7 mouse cellular contexts compared by ENCODE assay signal in the genomic region with DNA sequence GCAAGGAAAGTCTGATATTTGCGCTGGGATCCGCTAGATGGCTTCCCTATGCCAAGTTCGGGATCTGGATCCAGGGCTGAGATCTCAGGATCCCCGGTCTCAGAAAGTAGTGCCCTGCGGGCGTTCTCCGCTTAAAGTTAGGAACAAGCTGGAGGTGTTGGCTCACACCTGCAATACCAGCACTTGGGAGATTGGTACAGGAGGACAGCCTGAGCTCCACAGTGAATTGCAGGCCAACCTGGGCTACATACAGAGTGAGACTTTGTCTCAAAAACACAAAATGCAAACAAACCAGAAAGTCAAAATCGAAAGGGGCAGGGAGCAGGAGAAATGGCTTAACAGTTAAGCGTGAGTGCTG. TPM values are rescaled to one million over a fixed set of nuclear protein-coding genes. Genes with fewer than 3 reads are reported as not detected.
DNase-seq lines count a peak whose midpoint lies in the region; ATAC-seq and TF ChIP-seq lines count a peak whose summit lies in the region.

No protein-coding gene starts in this region.

- WGBS in lung, embryonic 14.5 days: 13% methylated on average over 9 of the region's 9 CpGs
- 17% methylated on average over 9 of the region's 9 CpGs for WGBS in forebrain, embryonic 12.5 days
- 19% methylated on average over 9 of the region's 9 CpGs for WGBS in limb, embryonic 11.5 days
- WGBS in olfactory bulb, adult 2 months: 16% methylated on average over 9 of the region's 9 CpGs

- H3K4me2 ChIP-seq in lung, embryonic 14.5 days: peak overlapping the region; percentile 93
- H3K4me2 ChIP-seq in forebrain, embryonic 12.5 days: peak overlapping the region; percentile 88
- H3K4me2 ChIP-seq in limb, embryonic 11.5 days (ENCODE audit: low read depth, severe bottlenecking): peak overlapping the region; percentile 93

- TF ChIP-seq CTCF in lung, embryonic 14.5 days (IDR thresholded peaks at IDR 0.05; ENCODE audit: low read depth): no peak
- TF ChIP-seq CTCF in olfactory bulb, adult 2 months (IDR thresholded peaks at IDR 0.05; ENCODE audit: insufficient read depth, low read depth, low read length): no peak

- no peaks in the 10 kb centered on the region for H3K4me1 ChIP-seq in lung, embryonic 14.5 days (ENCODE audit: insufficient read depth)
- peaks cover 12% of the 10 kb centered on the region for H3K4me1 ChIP-seq in forebrain, embryonic 12.5 days
- peaks cover 8% of the 10 kb centered on the region; the same call in 1 of the 2 replicates for H3K4me1 ChIP-seq in limb, embryonic 11.5 days (ENCODE audit: control insufficient read depth, insufficient read depth, low read length)
- peaks cover 11% of the 10 kb centered on the region for H3K4me1 ChIP-seq in olfactory bulb, adult 2 months (ENCODE audit: control insufficient read depth, insufficient read depth, low read length)

- peak overlapping the region; percentile 49 for H3K4me3 ChIP-seq in lung, embryonic 14.5 days (ENCODE audit: low read depth, low read length)
- peak overlapping the region; percentile 55 for H3K4me3 ChIP-seq in forebrain, embryonic 12.5 days (replicated peaks)
- H3K4me3 ChIP-seq in limb, embryonic 11.5 days (ENCODE audit: low read depth, low read length): peak overlapping the region; percentile 46
- peak overlapping the region; percentile 85 for H3K4me3 ChIP-seq in olfactory bulb, adult 2 months (ENCODE audit: insufficient read depth, low read depth, low read length)

- H3K27me3 ChIP-seq in lung, embryonic 14.5 days (ENCODE audit: insufficient read depth, low read length): peaks cover 39% of the 10 kb centered on the region
- peaks cover 86% of the 10 kb centered on the region for H3K27me3 ChIP-seq in forebrain, embryonic 12.5 days
- peaks cover 20% of the 10 kb centered on the region for H3K27me3 ChIP-seq in limb, embryonic 11.5 days (ENCODE audit: control insufficient read depth, insufficient read depth, low read length)

- H3K9me3 ChIP-seq in lung, embryonic 14.5 days (ENCODE audit: low read depth, low read length): no peaks in the 10 kb centered on the region
- H3K9me3 ChIP-seq in forebrain, embryonic 12.5 days: 0 out of 2 replicates have a peak, but pooled peaks cover 3% of the 10 kb centered on the region
- H3K9me3 ChIP-seq in limb, embryonic 11.5 days (ENCODE audit: control insufficient read depth, low read length): no peaks in the 10 kb centered on the region

- no peak for TF ChIP-seq POLR2A in olfactory bulb, adult 2 months (IDR thresholded peaks at IDR 0.05; ENCODE audit: insufficient read depth, low read depth, low read length)

- peak overlapping the region; percentile 48 for H3K9ac ChIP-seq in lung, embryonic 14.5 days
- H3K9ac ChIP-seq in forebrain, embryonic 12.5 days: peak overlapping the region; percentile 63
- no peak overlapping the region for H3K9ac ChIP-seq in limb, embryonic 11.5 days (ENCODE audit: low read length)

- intact Hi-C loops in left cerebral cortex, postnatal 14 days (cut with DNase I): no loop called here

- DNase-seq in lung, embryonic 14.5 days: no peak
- DNase-seq in lung, postnatal 4 days: no peak
- no peak for DNase-seq in limb, embryonic 11.5 days (ENCODE audit: low spot score)
- no peak for DNase-seq in right cerebral cortex, postnatal 36 days (ENCODE audit: low spot score in 2 of 2)
- no peak for DNase-seq in left cerebral cortex, postnatal 14 days (ENCODE audit: low spot score in 2 of 2)

- no peaks in the 10 kb centered on the region for H3K36me3 ChIP-seq in lung, embryonic 14.5 days (ENCODE audit: insufficient read depth)
- no peaks in the 10 kb centered on the region for H3K36me3 ChIP-seq in forebrain, embryonic 12.5 days (replicated peaks)
- no peaks in the 10 kb centered on the region for H3K36me3 ChIP-seq in limb, embryonic 11.5 days (ENCODE audit: control insufficient read depth, insufficient read depth, low read length)

- H3K27ac ChIP-seq in lung, embryonic 14.5 days (ENCODE audit: low read depth): no peak overlapping the region
- peak overlapping the region; percentile 75 for H3K27ac ChIP-seq in forebrain, embryonic 12.5 days
- no peak overlapping the region for H3K27ac ChIP-seq in limb, embryonic 11.5 days (replicated peaks; ENCODE audit: low read depth, low read length)
- H3K27ac ChIP-seq in olfactory bulb, adult 2 months (ENCODE audit: insufficient read depth, low read depth, low read length): peak overlapping the region; percentile 73

- ATAC-seq in lung, embryonic 14.5 days (ENCODE audit: insufficient read depth): no peak; the same call in 1 of the 2 replicates
- peak; percentile 63 for ATAC-seq in forebrain, embryonic 12.5 days (ENCODE audit: low FRiP score)
- ATAC-seq in limb, embryonic 11.5 days (ENCODE audit: insufficient number of reproducible peaks, low FRiP score, low TSS enrichment, low read depth): peak; percentile 8; the same call in 1 of the 2 replicates

RNA-seq across cellular contexts. Expression of gene Mmel1, which starts 12.9 kb away (rescaled TPM):
- 0.13 and 0.19 TPM in 2 replicates for polyA plus RNA-seq in lung, embryonic 14.5 days (2014; fragmentation: Nextera tagmentation; extraction: Ambion mirVana)
- polyA plus RNA-seq in forebrain, embryonic 12.5 days (2016; fragmentation: Nextera tagmentation; extraction: Ambion mirVana): 0.08 and 0.19 TPM in 2 replicates
- polyA plus RNA-seq in limb, embryonic 11.5 days (2014; fragmentation: Nextera tagmentation; extraction: Ambion mirVana): not detected in 2 replicates
- not detected in 2 replicates for polyA plus RNA-seq in olfactory bulb, adult 2 months (2012; ENCODE audit: insufficient read depth, insufficient read length, low replicate concordance, missing spikeins)
- under 1 TPM; 0.24 to 0.30 TPM for total RNA-seq in left cerebral cortex, postnatal 14 days (2021)

RNA-seq across cellular contexts. Expression of gene Ttc34, which starts 19.2 kb away (rescaled TPM):
- polyA plus RNA-seq in lung, embryonic 14.5 days (2014; fragmentation: Nextera tagmentation; extraction: Ambion mirVana): 0.12 and 0.30 TPM in 2 replicates
- 0.26 and 0.38 TPM in 2 replicates for polyA plus RNA-seq in forebrain, embryonic 12.5 days (2016; fragmentation: Nextera tagmentation; extraction: Ambion mirVana)
- polyA plus RNA-seq in limb, embryonic 11.5 days (2014; fragmentation: Nextera tagmentation; extraction: Ambion mirVana): 0.10 and 0.32 TPM in 2 replicates
- not detected in 2 replicates for polyA plus RNA-seq in olfactory bulb, adult 2 months (2012; ENCODE audit: insufficient read depth, insufficient read length, low replicate concordance, missing spikeins)
- total RNA-seq in left cerebral cortex, postnatal 14 days (2021): 1 to 10 TPM; 2.3 to 3.9 TPM

RNA-seq across cellular contexts. Expression of gene Fam213b, which starts 42.5 kb away (rescaled TPM):
- polyA plus RNA-seq in lung, embryonic 14.5 days (2014; fragmentation: Nextera tagmentation; extraction: Ambion mirVana): 37.4 and 39.9 TPM in 2 replicates
- polyA plus RNA-seq in forebrain, embryonic 12.5 days (2016; fragmentation: Nextera tagmentation; extraction: Ambion mirVana): 29.8 and 30.3 TPM in 2 replicates
- 37.4 and 41.9 TPM in 2 replicates for polyA plus RNA-seq in limb, embryonic 11.5 days (2014; fragmentation: Nextera tagmentation; extraction: Ambion mirVana)
- not detected in 2 replicates for polyA plus RNA-seq in olfactory bulb, adult 2 months (2012; ENCODE audit: insufficient read depth, insufficient read length, low replicate concordance, missing spikeins)
- total RNA-seq in left cerebral cortex, postnatal 14 days (2021): 10 to 100 TPM; 33.4 to 34.0 TPM

Comparison
In these comparisons a context has a peak if more than half of its experiments do, and no peak if none do; other contexts are left out.
1. H3K27ac ChIP-seq: peak in forebrain, embryonic 12.5 days (single experiment) and olfactory bulb, adult 2 months (single experiment); none in lung, embryonic 14.5 days (single experiment) and limb, embryonic 11.5 days (single experiment).
2. RNA of gene Fam213b, which starts 42.5 kb away (polyA plus RNA-seq): 37.4 to 41.9 TPM in limb, embryonic 11.5 days, 37.4 to 39.9 TPM in lung, embryonic 14.5 days and 29.8 to 30.3 TPM in forebrain, embryonic 12.5 days; not detected in olfactory bulb, adult 2 months; every median in the first group is over 10 times any median in the second.
3. Peak in every context shown above with its lines, with median percentiles within 50 percentile points of each other: H3K4me2 ChIP-seq and H3K4me3 ChIP-seq.